Mouse (Mus musculus): ENCODE data around the gene Ccnjl.

Ccnjl gene

DNA sequence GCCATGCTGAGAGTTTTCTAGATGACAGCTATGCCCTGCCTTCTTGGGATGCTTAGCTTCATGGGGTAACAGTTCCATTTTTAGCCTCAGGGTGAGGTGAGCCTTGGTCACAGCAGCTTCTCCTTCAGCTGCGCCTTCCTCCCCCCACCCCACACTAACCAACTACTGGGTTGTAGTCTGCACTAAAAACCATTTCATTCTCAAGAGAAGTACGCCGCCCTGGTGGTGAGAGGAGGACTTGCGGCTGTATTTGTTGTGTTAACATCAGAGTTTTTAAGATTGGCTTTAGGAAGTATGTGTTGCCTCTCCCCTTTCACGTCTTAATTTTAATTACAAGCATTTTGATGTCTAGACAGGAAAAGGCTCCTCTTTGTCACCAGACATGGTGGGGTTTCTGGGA, 39.7 kb downstream of the Ccnjl start:
- DNase-seq (ENCODE audit: low read depth): peak; percentile 41

DNA sequence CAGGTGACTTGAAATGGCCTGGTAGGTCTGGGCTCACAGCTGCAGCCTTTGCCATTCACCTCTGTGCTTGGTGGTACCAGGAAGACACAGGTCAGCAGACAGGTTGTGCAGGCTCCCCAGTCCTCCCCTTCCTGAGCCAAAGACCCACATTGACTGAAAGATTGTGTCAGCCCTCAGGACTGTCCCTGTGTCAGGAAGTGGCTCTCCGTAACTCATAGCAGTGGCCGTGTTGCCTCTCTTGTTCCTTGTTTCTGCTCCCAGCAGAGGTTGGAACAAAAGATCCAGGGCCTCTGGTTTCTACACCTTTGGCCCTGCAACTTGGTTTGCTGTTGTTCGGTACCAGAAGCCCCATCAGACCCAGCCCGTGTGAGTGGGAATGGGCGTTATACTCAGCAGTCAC, 40.6 kb downstream of the Ccnjl start:
- no peak for DNase-seq (ENCODE audit: low read depth)

DNA sequence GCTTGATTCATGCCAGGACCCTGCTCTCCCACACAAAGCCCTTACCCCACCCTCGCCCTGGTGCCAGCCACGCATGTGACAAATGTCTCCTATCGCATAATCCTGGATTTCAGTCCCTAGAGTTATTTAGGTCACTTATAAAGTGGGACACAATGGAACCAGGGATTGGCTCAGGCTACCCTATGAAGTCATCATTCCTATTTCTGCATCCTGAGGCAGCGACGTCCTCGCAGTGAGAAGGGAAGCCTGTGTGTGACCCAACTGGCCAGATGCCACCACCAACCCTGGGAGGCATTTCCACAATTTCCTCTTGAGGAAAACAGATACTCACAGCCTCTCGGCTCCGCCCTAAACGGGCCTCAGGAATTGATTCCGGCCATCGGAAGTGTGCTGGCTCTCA, 41.0 kb downstream of the Ccnjl start:
- DNase-seq (ENCODE audit: low read depth): no peak

DNA sequence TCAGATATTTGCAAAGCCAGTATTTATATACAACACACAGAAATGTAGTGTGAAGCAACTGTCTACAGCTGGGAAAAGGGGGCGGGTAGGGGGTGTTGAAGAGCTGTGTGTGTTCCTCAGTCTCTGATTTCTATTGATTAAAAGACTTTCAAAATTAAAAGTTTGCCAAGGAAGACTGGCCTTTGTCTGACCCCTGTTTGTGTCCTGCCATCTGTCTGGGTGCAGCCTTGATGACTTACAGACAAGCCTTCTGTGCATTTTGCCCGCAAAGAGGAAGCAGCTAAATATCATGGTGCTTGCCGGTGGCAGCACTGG, 46.4 kb downstream of the Ccnjl start:
- no peak for DNase-seq (ENCODE audit: low read depth)

DNA sequence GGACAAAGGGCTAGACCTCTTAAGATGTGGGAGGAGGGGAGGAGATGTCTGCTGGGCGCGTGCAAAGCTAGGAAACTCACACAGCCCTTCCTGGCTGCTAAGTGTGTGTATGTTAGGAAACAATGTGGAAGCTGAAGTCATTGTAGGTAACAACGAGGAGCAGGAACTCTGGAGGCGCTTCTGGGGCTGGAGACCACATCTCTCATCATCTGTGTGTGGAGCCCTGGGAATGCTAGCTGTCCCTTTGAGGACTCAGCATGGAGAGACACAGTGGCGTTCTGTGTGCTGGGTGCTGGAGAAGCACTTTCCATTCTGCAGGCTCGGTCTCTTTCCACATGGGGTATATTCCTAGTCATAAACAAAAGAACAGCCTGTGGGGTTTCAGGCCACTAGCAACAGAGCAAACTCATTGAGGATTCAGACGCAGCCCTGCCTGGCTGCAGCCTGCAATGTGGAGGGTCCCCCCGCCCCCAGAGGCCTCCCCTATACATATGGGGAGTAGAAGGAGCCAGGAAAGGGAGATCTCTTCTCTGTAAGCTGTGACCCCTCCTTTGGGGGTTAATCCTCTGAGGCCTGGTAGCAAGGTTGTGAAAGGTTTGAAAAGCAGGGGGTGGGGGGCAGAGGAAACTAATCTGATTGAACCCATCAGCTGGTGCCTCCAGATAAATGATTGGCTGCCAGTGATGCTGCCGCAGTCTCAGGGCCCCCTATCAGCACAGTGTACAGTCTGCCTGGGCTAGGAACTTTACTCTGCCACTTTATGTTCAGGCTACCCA, 47.0 kb downstream of the Ccnjl start:
- DNase-seq (ENCODE audit: low read depth): no peak

DNA sequence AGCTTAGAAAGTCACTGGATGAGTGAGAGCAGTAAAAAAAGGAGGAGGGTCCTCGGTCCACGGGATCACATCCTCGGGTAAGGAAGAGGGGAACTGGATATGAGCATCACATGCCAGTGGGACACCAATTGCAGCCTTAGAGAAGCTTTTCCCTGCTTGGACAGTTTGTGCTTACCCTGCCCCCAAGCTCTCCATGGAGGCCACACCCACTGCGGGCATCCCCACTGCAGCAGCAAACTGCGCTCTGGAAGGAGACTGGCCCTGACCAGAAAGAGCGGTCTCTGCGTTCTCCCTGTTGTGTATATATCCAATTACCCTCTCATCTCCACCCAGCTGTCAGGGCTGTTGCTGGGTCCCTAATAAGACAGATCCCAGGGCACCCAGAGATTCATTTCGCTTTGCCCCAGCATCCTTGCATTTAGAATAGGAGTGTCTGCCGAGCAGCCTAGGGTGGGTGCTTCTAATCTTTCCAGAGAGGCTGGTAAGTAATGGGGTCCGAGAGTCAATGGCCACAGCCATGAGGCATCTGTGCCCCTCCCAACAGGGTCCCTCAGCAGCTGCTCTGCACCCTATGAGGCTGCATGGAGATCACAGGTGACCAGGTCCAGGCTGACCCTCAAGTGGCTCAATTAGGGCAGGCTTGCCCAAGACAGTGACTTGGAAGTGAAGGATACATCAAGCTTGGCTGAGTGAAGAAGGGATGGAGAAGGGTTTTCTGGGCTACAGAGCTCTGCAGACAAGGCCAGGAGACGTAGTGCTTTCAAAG, 49.3 kb downstream of the Ccnjl start:
- DNase-seq (ENCODE audit: low read depth): no peak

DNA sequence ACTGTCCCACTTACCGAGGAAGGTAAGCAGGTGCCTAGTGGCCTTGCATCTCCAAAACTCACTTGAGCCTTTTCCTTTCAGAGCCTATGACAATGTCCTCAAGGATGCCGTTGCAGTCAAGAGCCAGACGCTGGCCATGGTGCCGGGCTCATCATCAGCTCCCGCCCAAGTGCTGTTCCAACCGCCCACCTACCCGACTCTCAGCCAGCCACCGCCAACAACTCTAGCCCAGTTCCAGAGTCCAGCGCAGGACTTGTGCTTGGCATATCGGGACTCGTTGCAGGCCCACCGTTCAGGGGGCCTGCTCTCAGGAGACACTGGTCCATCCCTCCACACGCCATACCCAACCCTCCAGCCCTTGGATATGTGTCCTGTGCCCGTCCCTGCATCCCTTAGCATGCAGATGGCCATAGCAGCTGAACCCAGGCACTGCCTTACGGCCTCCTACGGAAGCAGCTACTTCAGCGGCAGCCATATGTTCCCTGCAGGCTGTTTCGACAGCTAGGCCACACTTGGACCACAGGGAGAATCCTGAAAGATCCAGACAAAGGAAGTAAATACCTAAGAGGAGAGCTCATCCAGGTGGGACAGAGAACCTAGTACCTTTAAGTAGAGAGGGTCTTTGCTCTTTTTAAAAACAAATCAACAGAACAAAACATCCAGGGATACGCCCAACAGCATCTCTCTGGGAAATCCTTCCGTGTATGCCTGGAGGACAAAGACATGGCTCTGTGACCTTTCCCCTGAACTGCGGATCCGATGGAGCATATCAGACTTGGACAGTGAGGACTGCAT, 56.8 kb downstream of the Ccnjl start:
- no peak for DNase-seq (ENCODE audit: low read depth)

DNA sequence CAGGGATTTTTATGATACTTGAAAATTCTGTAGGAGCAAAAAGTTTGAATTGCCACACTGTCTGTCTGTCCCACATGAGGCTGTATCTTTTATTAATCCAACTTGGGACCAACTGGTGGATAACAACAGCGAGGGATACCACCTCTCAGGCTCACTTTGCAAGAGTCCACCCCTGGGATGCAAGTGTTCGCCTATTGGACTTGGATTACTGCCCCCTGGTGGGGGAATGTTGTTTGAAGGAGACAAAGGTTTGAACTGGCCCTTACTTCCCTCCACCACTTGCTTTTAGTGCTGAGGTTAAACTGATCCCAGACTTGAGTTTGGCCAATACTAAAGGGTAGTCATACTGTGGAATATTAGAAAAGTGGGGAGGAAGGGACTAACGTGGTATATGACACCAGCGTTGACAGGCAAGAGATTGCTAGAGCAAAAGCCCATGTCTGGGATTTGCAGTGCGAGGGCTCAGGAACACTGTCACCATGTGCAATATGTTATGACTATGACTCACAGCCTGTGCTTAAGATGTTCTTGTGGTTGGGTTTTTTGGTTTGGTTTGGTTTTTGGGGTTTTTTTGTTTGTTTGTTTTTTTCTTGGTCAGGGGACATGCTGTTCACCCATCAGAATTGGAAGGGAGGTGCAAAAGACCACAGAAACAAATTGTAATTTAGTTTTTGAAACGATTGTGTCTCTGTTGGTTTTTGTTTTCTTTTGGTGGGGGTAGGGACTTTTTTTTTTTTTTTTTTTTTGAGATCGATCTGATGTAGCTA, 57.9 kb downstream of the Ccnjl start, which contains the start of gene 4933415A04Rik:
Gene 4933415A04Rik, plus strand, starts transcription at position 717 of the 767 bp plus-strand sequence.
- DNase-seq (ENCODE audit: low read depth): peak; percentile 81

DNA sequence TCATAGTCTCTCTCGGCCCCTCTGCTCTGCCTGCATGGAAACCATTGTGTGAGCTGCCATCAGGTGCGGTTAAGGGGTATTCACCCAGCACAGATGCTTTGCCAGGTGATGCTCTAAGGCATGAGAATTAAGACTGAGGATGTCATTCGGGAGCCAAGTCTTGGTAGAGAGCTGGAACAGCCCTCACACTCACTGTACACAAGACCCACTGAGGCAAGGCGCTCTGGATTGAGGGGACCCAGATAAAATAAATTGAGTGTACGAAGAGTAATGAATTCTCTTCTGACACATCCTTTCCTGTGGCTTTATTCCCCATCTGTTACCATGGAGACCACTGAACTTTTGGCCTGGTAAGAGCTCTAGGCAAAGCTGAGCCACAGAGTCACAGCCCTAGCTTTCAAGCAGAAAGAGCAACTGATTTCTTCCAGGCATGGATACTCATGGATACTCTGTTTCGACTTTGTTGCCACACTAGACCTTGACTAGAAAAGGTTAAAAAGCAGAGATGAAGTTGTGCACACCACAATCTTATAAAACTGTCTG, 61.0 kb downstream of the Ccnjl start:
- no peak for DNase-seq (ENCODE audit: low read depth)

DNA sequence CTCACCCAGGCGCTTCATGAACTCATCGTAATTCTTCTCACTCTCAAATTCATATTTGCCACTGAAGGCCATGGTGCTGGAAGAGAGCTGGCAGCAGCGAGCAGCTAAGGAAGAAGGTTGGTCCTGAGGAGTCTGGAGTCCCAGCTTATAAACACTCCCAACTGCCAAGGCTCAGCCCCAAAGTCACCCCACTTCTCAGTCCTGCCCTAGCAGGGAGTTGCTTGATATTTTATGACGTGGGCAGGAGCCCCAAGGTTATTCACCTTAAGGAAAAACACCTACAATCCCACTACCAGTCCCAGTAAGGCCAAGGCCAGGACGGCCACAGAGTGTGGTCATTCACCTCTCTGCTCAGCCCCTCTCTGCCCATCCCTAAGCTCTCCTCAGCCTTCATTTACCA, 72.9 kb downstream of the Ccnjl start, which contains the start of gene Fabp6:
Gene Fabp6, minus strand, starts transcription at position 101 of the 400 bp plus-strand sequence.
- DNase-seq (ENCODE audit: low read depth): no peak

DNA sequence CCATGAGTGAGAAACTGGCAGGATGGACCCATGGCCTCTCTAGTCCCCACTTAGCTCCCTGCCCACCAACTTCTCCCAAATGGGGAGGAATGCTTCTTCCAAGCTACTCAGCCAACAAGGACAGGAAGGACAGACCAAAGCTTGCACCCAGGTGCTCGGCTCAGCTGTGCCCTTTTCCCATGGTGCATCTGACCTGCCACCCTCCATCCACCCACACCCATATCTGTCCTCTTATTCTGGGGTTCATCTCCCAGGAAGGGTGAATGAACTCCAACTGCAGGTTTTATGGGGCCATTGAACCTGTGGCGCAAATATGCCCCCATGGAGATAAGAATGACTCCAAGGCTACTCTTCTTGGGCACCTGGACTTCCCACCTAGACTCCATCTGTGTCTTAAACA, 75.6 kb downstream of the Ccnjl start:
- DNase-seq (ENCODE audit: low read depth): no peak

DNA sequence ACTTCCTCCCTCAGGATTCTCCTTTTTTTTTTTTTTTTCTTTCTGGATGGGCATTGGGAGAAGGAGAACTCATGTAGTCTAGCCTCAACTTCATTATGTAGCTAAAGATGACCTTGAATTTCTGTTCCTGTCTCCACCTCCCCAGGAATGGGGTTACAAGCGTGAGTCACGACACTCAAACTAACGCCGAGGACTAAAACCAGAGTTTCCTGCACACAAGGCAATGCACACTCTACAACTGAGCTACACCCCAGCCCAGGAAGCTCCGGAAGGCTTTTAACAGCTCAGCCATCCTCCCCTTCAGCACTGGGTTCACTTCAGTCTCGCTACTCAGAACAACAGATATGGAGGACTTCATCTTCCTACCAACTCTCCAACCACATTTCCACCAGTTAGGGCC, 76.3 kb downstream of the Ccnjl start:
- DNase-seq (ENCODE audit: low read depth): no peak

DNA sequence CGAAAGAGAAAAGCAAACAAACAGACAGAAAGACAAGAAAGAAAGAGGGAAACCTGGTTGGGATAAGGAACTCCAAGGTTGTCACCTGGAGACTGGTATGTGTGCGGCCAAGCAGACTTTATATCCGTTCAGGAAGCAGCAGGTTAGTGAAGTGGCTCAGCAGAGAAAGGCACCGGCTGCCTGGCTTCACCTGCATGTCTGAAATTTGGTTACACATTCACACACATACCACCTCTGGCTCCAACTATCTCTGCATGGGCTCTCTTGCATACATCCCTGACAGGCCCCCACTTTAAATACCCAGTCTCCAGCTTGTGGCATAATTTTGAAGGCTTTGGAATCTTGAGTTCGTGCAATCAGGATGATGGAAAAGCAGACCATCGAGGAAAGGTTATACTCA, 77.3 kb downstream of the Ccnjl start:
- DNase-seq (ENCODE audit: low read depth): no peak

DNA sequence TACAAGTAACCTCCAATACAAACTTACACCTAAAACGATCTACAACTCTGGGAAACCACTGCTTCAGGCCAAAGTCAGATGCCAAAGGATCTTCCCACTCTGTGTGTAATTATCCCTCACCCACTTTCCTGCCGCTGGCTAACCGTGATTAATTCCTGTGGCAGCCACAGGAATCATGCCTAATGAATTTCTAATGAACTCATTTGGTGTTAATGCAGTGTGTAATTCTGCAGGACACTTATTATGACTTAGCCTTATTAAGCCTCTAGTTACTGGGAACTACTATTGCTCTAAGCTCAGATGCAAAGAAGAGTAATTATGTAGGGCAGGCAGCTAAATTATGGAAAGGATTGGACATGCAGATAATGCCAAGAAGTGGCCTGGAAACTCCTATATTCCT, 79.9 kb downstream of the Ccnjl start:
- no peak for DNase-seq (ENCODE audit: low read depth)

DNA sequence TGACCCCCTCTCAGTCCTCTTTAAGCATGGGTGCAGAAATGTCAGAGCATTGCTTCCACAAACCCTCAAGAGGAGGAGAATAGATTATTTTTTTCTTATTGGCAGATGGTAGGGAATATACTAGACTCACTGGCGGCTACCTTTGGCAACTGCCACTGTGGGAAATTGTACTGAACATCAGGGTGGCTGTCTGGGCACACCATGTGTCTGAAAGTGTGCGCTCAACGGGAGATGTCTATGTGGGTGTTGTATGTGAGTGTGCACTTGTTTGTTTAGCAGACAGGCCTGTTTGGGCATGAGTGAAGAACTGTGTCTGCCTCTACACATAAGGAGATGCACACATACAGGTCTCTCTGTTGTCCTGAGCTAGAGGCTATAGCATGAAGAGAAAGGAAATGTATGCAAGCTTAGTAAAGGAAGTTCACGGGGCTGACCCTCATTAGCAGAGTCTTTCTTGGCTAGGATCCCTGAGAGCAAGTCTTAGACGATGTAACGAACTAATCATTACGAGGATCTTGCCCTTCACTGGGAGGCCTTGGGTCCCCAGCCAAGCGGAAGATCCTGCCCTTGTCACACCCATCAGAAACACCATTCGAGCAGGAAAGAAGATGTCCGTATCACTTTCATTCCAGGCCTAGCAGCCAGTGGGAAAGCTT, 81.5 kb downstream of the Ccnjl start:
- no peak for DNase-seq (ENCODE audit: low read depth)

DNA sequence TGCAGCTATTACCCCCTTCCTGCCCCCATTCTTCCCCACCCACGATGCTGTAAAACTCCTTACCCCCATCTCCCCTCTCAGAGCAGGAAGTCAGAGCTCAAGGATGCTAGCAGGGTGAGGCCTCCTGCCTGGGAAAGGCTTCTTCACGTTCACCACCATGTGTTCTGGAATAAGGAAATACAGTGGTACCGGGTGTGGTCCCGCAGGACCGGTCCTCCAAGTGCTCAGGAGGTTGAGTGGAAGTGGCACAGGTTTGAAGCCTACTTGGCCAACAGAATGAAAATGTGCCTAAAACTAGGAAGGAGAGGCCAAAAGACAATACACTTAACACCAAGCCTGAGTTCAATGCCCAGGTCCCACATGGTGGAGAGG, 82.1 kb downstream of the Ccnjl start:
- no peak for DNase-seq (ENCODE audit: low read depth)

DNA sequence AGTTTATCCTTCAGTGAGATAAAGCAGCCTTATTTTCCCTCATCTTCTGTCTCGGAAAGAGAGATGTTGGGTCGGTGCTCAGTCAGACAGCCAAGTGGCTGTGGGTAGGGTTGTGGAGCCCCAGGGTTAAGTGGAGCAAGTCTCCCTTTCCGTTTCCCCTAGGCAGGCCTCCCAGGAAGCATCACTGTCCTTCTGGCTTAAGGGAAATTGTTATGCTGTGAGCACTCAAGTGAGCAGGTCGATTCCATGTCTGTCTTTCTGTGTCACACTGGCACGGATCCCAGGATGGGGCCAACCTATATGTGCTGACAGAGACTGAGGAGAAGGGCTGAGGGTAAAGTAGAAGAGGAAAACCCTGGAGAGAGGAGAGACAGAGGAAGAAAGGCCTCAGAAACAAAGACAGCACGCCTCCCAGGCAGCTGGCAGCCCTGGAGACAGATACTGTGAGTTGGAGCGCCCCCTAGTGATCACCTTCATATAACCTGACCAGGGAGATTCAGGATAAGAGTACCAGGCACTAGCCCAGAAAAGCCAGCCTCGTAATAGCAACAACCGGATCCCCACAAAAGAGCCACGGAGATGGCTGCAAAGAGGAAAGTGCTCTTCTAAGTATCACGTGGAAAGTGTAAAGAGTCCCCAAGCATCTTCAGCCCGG, 84.4 kb downstream of the Ccnjl start:
- DNase-seq (ENCODE audit: low read depth): peak; percentile 91

DNA sequence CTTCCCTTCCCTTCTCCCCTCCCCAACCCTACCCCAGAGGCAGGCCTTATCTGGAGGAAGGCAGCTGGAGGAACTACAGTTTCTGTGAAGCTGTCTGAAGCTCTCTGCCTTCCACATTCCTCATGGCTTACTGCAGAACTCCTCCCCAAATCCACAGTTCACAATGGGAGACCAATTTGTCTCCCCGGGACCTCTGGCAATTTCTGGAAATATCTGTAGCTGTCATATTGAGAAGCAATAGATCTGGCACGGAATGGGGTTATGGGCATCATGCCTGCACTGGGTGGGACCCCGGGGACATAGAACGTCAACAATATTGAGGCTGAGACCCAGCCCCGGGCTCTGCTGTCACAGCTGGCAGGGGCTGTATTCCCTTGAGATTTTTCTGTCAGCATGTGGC, 89.3 kb downstream of the Ccnjl start:
- no peak for DNase-seq (ENCODE audit: low read depth)

DNA sequence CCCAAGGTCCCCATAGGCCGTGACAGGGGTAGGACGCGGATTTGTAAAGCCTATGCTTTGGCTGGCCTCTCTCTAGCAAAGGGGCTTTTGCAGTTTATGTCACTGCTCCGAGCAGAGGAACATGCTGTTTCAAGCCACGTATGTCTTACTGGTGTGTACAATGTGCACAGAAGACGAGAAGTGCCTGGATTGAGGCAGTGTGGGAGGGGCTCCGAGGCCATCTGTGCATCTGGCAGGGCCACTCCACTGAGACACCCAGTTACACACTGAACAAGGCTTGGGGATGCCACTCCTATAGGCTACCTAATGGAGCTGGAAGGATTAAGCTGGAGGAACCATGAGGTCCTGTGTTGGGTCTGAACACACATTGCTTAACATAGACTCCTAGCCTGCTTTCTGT, 89.8 kb downstream of the Ccnjl start:
- no peak for DNase-seq (ENCODE audit: low read depth)

DNA sequence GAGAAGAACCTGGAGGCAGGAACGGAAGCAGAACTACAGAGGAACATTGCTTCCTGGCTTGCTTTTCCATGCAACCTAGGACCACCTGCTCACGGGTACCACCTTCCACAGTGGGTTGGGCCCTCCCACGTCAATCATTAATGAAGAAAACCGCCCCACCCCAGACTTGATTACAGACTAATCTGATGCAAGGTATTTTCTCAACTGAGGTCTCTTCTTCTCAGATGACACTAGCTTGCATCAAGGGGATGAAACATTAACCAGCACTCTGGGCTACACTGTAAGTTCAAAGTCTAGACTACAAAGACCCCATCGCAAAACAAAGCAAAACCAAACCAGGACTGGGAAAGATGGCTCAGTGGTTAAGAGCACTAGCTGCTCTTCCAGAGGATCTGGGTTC, 93.2 kb downstream of the Ccnjl start:
- no peak for DNase-seq (ENCODE audit: low read depth)

DNA sequence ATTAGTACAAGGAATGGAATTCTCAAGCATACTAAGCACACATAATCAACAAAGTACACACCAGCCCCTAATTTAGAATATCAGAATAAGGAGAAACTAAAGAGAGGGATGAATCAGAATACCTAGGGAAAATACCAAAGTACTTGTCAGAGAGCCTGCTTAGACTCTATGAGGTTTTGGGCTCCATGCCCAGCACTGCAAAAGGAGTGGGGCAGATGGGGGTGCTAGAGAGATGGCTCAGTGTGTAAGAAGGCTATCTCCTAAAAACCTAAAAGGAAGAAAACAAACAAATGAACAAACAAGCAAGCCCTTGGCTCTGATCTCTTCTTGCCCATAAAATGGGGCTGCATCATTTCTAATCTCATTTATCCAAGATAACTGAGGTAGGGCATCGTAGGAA, 95.8 kb downstream of the Ccnjl start:
- DNase-seq (ENCODE audit: low read depth): peak; percentile 54

Measured in NIH3T3 (cell line).